Mouse (Mus musculus) stomach, postnatal 0 days (tissue): ENCODE data around the gene Fhit.

ENCODE experiments used
- CTCF ChIP-seq: IDR thresholded peaks from 2 replicates; pipeline ENCODE4 v1.5.1; 2016; ENCODE audit warnings: antibody characterized with exemption, low read depth, mild to moderate bottlenecking, moderate library complexity
- EP300 ChIP-seq: optimal IDR thresholded peaks from 2 replicates; pipeline ENCODE3; 2016; ENCODE audit warnings: antibody characterized with exemption

GRCm38 (mm10) chr14:9852041-9852440 is 1309.8 kb downstream of the Fhit start:
- TF ChIP-seq CTCF: no peak
- TF ChIP-seq EP300: no peak
